Mouse (Mus musculus): ENCODE results near the gene Rftn1. TPM values are rescaled to one million over a fixed set of nuclear protein-coding genes. Genes with fewer than 3 reads are reported as not detected.

The Rftn1 gene
- polyA plus RNA-seq, 1 experiment from 2014 or later: 37.8 TPM

DNA sequence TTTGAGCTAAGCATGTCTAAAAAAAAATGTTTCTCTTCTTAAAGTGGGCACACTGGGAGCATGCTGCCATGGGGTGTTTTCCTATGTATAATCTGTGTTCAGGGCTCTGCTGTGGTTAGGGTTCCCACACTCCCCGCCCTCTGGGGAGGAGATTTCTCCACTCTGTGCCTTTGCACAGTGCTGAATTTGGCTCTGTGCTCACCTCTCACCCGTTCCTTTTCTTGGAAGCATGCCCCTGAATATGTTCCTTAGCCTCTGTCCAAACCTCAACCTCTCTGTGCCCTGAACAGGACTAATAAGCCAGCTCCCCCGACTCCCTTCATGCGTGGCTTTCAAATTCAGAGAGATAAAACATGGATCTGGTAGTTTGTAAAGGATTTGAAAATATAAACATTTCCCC is 39.1 kb upstream of the Rftn1 start:
- 56% methylated on average over 4 of the region's 4 CpGs for WGBS
- Histone ChIP-seq H3K4me3 (ENCODE audit: low read length) (no peak overlapping the region), H3K4me1 (ENCODE audit: control insufficient read depth, insufficient read depth, low read length) (peaks cover 2% of the 10 kb centered on the region; the same call in 1 of the 2 replicates), H3K27me3 (ENCODE audit: control insufficient read depth, insufficient read depth, low read length) (no peaks in the 10 kb centered on the region), H3K4me2 (ENCODE audit: low read depth, low read length) (no peak overlapping the region), H3K27ac (ENCODE audit: low read length) (no peak overlapping the region), H3K9me3 (replicated peaks; ENCODE audit: control insufficient read depth, low read length) (no peaks in the 10 kb centered on the region), H3K9ac (ENCODE audit: low read length) (no peak overlapping the region), H3K36me3 (ENCODE audit: control insufficient read depth, insufficient read depth) (no peaks in the 10 kb centered on the region)
- ATAC-seq (replicated peaks; ENCODE audit: extremely low read depth, insufficient read depth, low FRiP score): no peak

DNA sequence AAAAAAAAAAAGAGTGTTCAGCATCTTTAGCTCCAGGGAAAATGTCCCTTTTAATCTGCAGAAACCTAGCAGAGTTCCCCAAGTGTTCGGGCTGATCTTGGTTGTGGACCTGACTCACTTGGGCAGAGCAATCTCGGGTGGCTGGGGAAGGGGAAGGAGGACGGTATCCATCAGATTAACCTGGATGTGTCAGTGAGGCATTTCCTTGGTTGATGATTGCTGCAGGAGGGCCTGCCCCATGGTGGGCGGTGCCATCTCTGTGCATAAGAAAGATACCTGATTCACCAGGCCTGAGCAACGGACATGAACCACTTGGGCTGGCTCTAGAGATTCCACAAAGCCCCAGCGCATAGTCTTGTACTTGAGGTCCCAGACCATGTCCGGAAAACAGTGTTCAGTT is 36.9 kb upstream of the Rftn1 start:
- peaks cover 2% of the 10 kb centered on the region; the same call in 1 of the 2 replicates for H3K4me1 ChIP-seq (ENCODE audit: control insufficient read depth, insufficient read depth, low read length)
- WGBS: 60% methylated on average over 7 of the region's 7 CpGs
- H3K9me3 ChIP-seq (replicated peaks; ENCODE audit: control insufficient read depth, low read length): no peaks in the 10 kb centered on the region
- no peaks in the 10 kb centered on the region for H3K36me3 ChIP-seq (ENCODE audit: control insufficient read depth, insufficient read depth)
- no peak overlapping the region for H3K4me2 ChIP-seq (ENCODE audit: low read depth, low read length)
- H3K9ac ChIP-seq (ENCODE audit: low read length): no peak overlapping the region
- no peaks in the 10 kb centered on the region for H3K27me3 ChIP-seq (ENCODE audit: control insufficient read depth, insufficient read depth, low read length)
- H3K4me3 ChIP-seq (ENCODE audit: low read length): no peak overlapping the region
- no peak for ATAC-seq (replicated peaks; ENCODE audit: extremely low read depth, insufficient read depth, low FRiP score)
- no peak overlapping the region for H3K27ac ChIP-seq (ENCODE audit: low read length)

DNA sequence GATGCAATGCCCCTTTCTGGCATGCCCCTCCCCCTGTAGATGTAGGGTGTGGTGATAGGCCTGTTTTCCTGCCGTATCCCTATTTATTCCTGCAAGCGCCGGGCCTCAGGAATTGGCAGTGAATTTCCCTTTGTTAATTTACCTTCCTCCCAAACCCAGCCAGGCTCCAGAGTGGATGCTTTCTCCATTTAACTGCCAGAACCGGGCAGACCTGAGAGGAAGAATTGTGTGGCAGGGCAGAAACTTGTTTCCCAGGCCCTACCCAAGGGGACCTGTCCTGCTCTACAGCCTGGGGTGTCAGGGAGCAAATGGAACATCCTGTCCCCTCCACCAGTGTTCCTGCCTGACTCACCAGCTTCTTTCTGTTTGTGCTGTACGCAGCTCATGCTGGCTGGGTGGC is 34.2 kb upstream of the Rftn1 start:
- Histone ChIP-seq H3K4me3 (ENCODE audit: low read length) (no peak overlapping the region), H3K9me3 (replicated peaks; ENCODE audit: control insufficient read depth, low read length) (no peaks in the 10 kb centered on the region), H3K4me1 (ENCODE audit: control insufficient read depth, insufficient read depth, low read length) (peaks cover 2% of the 10 kb centered on the region; the same call in 1 of the 2 replicates), H3K27ac (ENCODE audit: low read length) (no peak overlapping the region; the same call in 1 of the 2 replicates), H3K9ac (ENCODE audit: low read length) (no peak overlapping the region), H3K4me2 (ENCODE audit: low read depth, low read length) (no peak overlapping the region), H3K27me3 (ENCODE audit: control insufficient read depth, insufficient read depth, low read length) (no peaks in the 10 kb centered on the region), H3K36me3 (ENCODE audit: control insufficient read depth, insufficient read depth) (no peaks in the 10 kb centered on the region)
- WGBS: 73% methylated on average over 5 of the region's 5 CpGs
- no peak; the same call in 1 of the 2 replicates for ATAC-seq (replicated peaks; ENCODE audit: extremely low read depth, insufficient read depth, low FRiP score)

DNA sequence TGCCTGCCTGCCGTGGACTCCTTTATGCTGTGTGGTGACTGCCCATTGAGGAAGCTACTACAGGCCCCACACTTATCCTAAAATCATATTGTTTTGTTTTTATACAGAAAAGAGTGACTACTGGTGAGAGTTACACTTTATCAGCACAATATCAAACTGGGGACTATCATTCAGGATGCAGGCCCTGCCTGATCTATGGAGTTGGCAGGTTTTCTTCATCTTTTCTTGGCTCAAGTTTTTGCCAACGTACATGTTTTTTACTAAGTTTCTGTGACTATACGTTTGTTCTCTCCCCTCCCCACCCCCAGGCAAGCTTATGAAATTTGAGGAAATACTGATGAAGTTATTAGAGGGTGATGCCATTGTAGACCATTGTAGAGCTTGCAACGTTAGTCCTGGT is 27.5 kb upstream of the Rftn1 start:
- no peak for ATAC-seq (replicated peaks; ENCODE audit: extremely low read depth, insufficient read depth, low FRiP score)
- H3K4me3 ChIP-seq (ENCODE audit: low read length): no peak overlapping the region
- 67% methylated on average over 4 of the region's 4 CpGs for WGBS
- H3K9ac ChIP-seq (ENCODE audit: low read length): no peak overlapping the region
- H3K36me3 ChIP-seq (ENCODE audit: control insufficient read depth, insufficient read depth): no peaks in the 10 kb centered on the region
- H3K27ac ChIP-seq (ENCODE audit: low read length): no peak overlapping the region
- H3K27me3 ChIP-seq (ENCODE audit: control insufficient read depth, insufficient read depth, low read length): no peaks in the 10 kb centered on the region; the same call in 1 of the 2 replicates
- no peaks in the 10 kb centered on the region for H3K4me1 ChIP-seq (ENCODE audit: control insufficient read depth, insufficient read depth, low read length)
- no peaks in the 10 kb centered on the region for H3K9me3 ChIP-seq (replicated peaks; ENCODE audit: control insufficient read depth, low read length)
- no peak overlapping the region for H3K4me2 ChIP-seq (ENCODE audit: low read depth, low read length)

DNA sequence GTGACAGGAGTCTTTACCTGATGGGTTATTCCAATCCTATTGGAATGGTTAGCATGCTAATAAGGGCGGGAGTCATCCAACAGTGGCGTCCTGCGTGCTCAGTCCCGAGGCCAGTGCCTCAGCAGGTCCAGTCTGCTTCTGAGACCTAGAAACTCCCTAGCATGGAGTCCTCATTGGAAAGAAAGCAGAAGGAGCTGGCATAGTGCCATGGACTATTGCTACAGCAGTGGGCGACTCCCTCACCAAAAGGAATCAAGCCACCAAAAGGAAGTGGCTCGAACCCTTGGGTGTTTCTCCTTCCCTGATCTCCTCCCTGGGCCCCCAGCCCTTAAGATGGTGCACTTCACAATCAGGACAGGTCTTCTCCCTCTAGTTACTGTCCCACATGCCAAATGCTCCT is 24.6 kb upstream of the Rftn1 start:
- no peak overlapping the region for H3K4me3 ChIP-seq (ENCODE audit: low read length)
- no peak for ATAC-seq (replicated peaks; ENCODE audit: extremely low read depth, insufficient read depth, low FRiP score)
- no peaks in the 10 kb centered on the region for H3K4me1 ChIP-seq (ENCODE audit: control insufficient read depth, insufficient read depth, low read length)
- no peaks in the 10 kb centered on the region; the same call in 1 of the 2 replicates for H3K27me3 ChIP-seq (ENCODE audit: control insufficient read depth, insufficient read depth, low read length)
- no peaks in the 10 kb centered on the region for H3K9me3 ChIP-seq (replicated peaks; ENCODE audit: control insufficient read depth, low read length)
- no peak overlapping the region for H3K9ac ChIP-seq (ENCODE audit: low read length)
- H3K27ac ChIP-seq (ENCODE audit: low read length): no peak overlapping the region
- H3K36me3 ChIP-seq (ENCODE audit: control insufficient read depth, insufficient read depth): no peaks in the 10 kb centered on the region
- H3K4me2 ChIP-seq (ENCODE audit: low read depth, low read length): no peak overlapping the region
- WGBS: 78% methylated on average over 6 of the region's 6 CpGs

DNA sequence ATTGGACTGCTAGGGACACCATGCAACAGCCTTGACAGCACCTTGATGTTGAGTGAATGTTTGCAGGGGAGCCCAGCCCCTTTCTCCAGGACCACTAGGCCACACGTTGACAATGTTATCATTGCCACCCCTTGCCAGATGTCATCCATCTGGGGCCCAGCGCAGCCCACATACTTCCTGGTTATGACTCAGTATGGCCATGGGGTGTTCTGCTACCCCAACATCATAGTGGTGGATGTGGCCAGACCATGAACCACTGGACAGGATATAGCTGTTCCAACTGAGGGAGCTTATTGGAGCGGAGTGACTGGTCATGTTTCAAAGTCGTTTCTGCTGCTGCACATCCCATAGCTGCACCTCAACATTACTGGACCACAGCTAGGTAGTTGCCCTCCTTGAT is 22.6 kb upstream of the Rftn1 start:
- Histone ChIP-seq H3K4me3 (ENCODE audit: low read length) (no peak overlapping the region), H3K9me3 (replicated peaks; ENCODE audit: control insufficient read depth, low read length) (no peaks in the 10 kb centered on the region), H3K4me2 (ENCODE audit: low read depth, low read length) (no peak overlapping the region), H3K9ac (ENCODE audit: low read length) (no peak overlapping the region), H3K4me1 (ENCODE audit: control insufficient read depth, insufficient read depth, low read length) (no peaks in the 10 kb centered on the region), H3K27ac (ENCODE audit: low read length) (no peak overlapping the region), H3K36me3 (ENCODE audit: control insufficient read depth, insufficient read depth) (no peaks in the 10 kb centered on the region), H3K27me3 (ENCODE audit: control insufficient read depth, insufficient read depth, low read length) (no peaks in the 10 kb centered on the region; the same call in 1 of the 2 replicates)
- ATAC-seq (replicated peaks; ENCODE audit: extremely low read depth, insufficient read depth, low FRiP score): no peak
- WGBS: 81% methylated on average over 4 of the region's 4 CpGs

DNA sequence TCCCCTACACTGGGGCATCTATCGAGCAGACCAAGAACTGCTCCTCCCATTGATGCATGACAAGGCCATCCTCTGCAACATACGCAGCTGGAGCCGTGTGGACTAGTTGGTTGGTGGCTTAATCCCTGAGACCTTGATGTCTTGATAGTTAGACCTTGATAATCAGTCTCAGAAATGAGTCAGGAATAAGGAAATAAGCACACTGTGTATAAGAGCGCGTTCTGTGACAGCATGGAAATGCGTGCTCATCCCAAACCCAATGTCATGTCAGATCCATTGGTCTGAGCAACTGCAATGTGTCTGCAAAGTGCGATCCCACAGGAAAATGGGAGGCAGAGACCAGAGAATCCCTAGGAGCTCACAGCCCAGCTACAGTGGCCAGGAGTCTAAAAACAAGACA is 21.3 kb upstream of the Rftn1 start:
- H3K27me3 ChIP-seq (ENCODE audit: control insufficient read depth, insufficient read depth, low read length): no peaks in the 10 kb centered on the region; the same call in 1 of the 2 replicates
- H3K36me3 ChIP-seq (ENCODE audit: control insufficient read depth, insufficient read depth): no peaks in the 10 kb centered on the region
- no peak overlapping the region for H3K27ac ChIP-seq (ENCODE audit: low read length)
- WGBS: 92% methylated on average over 7 of the region's 7 CpGs
- no peak for ATAC-seq (replicated peaks; ENCODE audit: extremely low read depth, insufficient read depth, low FRiP score)
- H3K9ac ChIP-seq (ENCODE audit: low read length): no peak overlapping the region
- no peaks in the 10 kb centered on the region for H3K4me1 ChIP-seq (ENCODE audit: control insufficient read depth, insufficient read depth, low read length)
- no peaks in the 10 kb centered on the region for H3K9me3 ChIP-seq (replicated peaks; ENCODE audit: control insufficient read depth, low read length)
- no peak overlapping the region for H3K4me2 ChIP-seq (ENCODE audit: low read depth, low read length)
- H3K4me3 ChIP-seq (ENCODE audit: low read length): no peak overlapping the region

DNA sequence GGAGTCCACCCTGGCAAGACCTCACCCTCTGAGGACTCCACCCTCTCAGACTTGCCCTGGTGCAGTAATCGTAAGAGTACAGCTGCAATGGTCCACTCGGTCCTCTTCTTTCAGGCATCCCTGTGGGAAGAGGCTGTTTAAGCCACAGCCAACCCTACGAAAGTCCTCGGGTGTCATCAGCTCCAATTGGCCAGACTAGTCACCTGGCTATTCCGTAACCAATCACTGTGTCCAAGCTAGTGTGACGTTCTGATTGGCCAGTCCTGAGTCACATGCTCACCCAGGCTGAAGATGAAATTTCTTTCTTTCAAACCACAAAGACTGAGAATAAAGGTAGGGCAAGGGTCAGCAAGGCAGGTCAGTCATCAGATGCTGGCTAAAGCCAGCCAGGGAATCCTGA is 19.4 kb upstream of the Rftn1 start:
- Histone ChIP-seq H3K9ac (ENCODE audit: low read length) (no peak overlapping the region), H3K4me2 (ENCODE audit: low read depth, low read length) (no peak overlapping the region), H3K27ac (ENCODE audit: low read length) (no peak overlapping the region), H3K36me3 (ENCODE audit: control insufficient read depth, insufficient read depth) (no peaks in the 10 kb centered on the region), H3K4me3 (ENCODE audit: low read length) (no peak overlapping the region), H3K4me1 (ENCODE audit: control insufficient read depth, insufficient read depth, low read length) (no peaks in the 10 kb centered on the region), H3K9me3 (replicated peaks; ENCODE audit: control insufficient read depth, low read length) (no peaks in the 10 kb centered on the region), H3K27me3 (ENCODE audit: control insufficient read depth, insufficient read depth, low read length) (no peaks in the 10 kb centered on the region)
- 89% methylated on average over 6 of the region's 6 CpGs for WGBS
- ATAC-seq (replicated peaks; ENCODE audit: extremely low read depth, insufficient read depth, low FRiP score): no peak

DNA sequence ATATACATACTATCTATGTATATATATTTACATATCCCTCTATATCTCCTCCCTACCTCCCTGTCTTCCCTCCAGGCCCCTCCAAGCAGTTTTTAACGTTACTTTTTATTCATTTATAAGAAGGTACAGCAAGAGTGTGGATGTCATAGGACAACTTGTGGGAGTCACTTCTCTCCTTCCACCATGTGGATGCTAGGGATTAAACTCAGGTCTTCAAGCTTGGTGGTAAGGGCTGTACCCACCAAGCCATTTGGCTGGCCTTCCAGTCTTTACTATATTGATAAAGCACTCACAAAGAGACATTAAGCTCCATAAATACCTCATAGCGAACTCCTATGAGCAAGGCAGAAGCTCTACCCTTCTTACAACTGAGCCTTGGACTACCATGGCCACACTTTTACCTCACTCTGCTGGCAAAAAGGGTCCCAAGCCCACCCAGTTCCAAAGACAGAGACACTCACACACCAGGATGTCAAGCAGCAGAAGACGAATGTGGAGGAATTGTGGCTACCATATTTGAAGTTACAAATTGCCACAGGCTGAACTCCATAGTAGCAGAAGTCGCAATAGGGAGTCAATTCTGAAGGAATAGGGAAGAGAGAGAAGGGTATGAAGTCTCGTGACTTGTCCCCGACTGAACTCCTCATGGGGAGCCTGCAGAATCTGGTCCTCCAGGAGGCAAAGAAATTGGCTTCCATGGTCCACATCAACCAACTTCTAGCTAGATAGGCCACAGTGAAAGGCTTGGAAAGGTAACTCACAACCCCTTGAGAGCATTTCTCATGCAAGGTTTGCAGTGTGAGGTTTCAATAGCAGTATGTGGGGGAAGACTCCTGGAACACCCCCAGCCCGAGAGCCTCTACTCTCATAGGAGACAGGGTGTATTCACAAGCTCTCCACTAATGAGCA is 17.9 kb upstream of the Rftn1 start:
- Histone ChIP-seq H3K4me1 (ENCODE audit: control insufficient read depth, insufficient read depth, low read length) (no peaks in the 10 kb centered on the region), H3K4me2 (ENCODE audit: low read depth, low read length) (no peak overlapping the region)
- 81% methylated on average over 7 of the region's 7 CpGs for WGBS

More for the DNA sequence above, 17.9 kb upstream of the Rftn1 start:
- ATAC-seq (replicated peaks; ENCODE audit: extremely low read depth, insufficient read depth, low FRiP score): no peak
- Histone ChIP-seq H3K27ac (ENCODE audit: low read length) (no peak overlapping the region), H3K27me3 (ENCODE audit: control insufficient read depth, insufficient read depth, low read length) (no peaks in the 10 kb centered on the region), H3K4me3 (ENCODE audit: low read length) (no peak overlapping the region), H3K9me3 (replicated peaks; ENCODE audit: control insufficient read depth, low read length) (no peaks in the 10 kb centered on the region), H3K9ac (ENCODE audit: low read length) (no peak overlapping the region), H3K36me3 (ENCODE audit: control insufficient read depth, insufficient read depth) (no peaks in the 10 kb centered on the region)
